Mouse (Mus musculus) layer of hippocampus, postnatal 10 days (tissue): Measurements from ENCODE around the gene Gphn. TPM values are rescaled to one million over a fixed set of nuclear protein-coding genes. Genes with fewer than 3 reads are reported as not detected.

Source experiments
- DNase-seq, 2 experiments: peaks; one replicate each; pipeline ENCODE4 v3.0.0; 2021; ENCODE audit warnings: low spot score in 2 of 2
- total RNA-seq, 2 experiments: library from RNA; stranded (reverse); gene quantifications; 2 replicates each; pipeline ENCODE4 v1.2.3; 2021

The Gphn gene
- total RNA-seq, 2 experiments from 2014 or later, result 81.7 to 83.3 TPM

- DNase-seq, result no peak
Observed at GRCm38 (mm10) chr12:78693281-78693680, 467.1 kb downstream of the Gphn start.

- DNase-seq, result no peak
Observed at GRCm38 (mm10) chr12:78717783-78718182, 491.6 kb downstream of the Gphn start.

- no peak for DNase-seq
Observed at GRCm38 (mm10) chr12:78727723-78728122, 501.5 kb downstream of the Gphn start.

Other genes with a start within 250 kb of the Gphn start
- gene Gm6657, start 32.1 kb upstream of the Gphn start, total RNA-seq, result not detected